Mouse (Mus musculus) CH12.LX (cell line): Measurements from ENCODE around the gene Pik3r1. TPM values are rescaled to one million over a fixed set of nuclear protein-coding genes. Genes with fewer than 3 reads are reported as not detected.

Experiments used
- DNase-seq: peaks from one replicate; pipeline ENCODE4 v3.0.0-alpha.2; 2013; ENCODE audit errors: extremely low read depth
- H3K27ac ChIP-seq: 2 replicates; pipeline ENCODE4 v1.5.1; 2012; ENCODE audit warnings: low read depth, mild to moderate bottlenecking, control low read depth, moderate library complexity; ENCODE audit not compliant: insufficient read depth
- H3K27me3 ChIP-seq: replicated peaks from 2 replicates; pipeline ENCODE3; 2012; ENCODE audit warnings: inconsistent platforms
- H3K36me3 ChIP-seq, 2 experiments: replicated peaks in 1 of 2; 2 replicates each; pipeline versions ENCODE3 to v1.6.1; 2012; ENCODE audit warnings: inconsistent platforms in 1 of 2, low read length in 1 of 2, mild to moderate bottlenecking in 1 of 2, mixed read lengths in 1 of 2, moderate library complexity in 1 of 2; ENCODE audit not compliant: control insufficient read depth in 1 of 2, insufficient read depth in 1 of 2
- H3K4me1 ChIP-seq, 2 experiments: 2 replicates each; pipeline ENCODE4 v1.6.1; 2012; ENCODE audit warnings: inconsistent platforms in 1 of 2, moderate library complexity in 1 of 2; ENCODE audit not compliant: insufficient read depth in 2 of 2, control insufficient read depth in 1 of 2
- H3K4me2 ChIP-seq: 2 replicates; pipeline ENCODE4 v1.6.1; 2012; ENCODE audit warnings: low read depth, mild to moderate bottlenecking, control low read depth; ENCODE audit not compliant: poor library complexity, insufficient read depth, severe bottlenecking
- H3K4me3 ChIP-seq, 3 experiments: fragments of 150-350 bp in 1 of 3; sonication (generic) in 1 of 3; replicated peaks in 1 of 3; 2 replicates each; pipeline versions ENCODE3 to v1.5.1; 2011 to 2012; ENCODE audit warnings: low read depth in 2 of 3, low read length in 2 of 3, mild to moderate bottlenecking in 2 of 3, moderate library complexity in 2 of 3, control low read depth in 1 of 3, improper control_type of control experiment in 1 of 3, inconsistent platforms in 1 of 3, mixed read lengths in 1 of 3; ENCODE audit not compliant: poor library complexity in 1 of 3
- H3K79me2 ChIP-seq: replicated peaks from 2 replicates; pipeline ENCODE4 v1.6.1; 2012; ENCODE audit warnings: mild to moderate bottlenecking, moderate library complexity; ENCODE audit not compliant: control insufficient read depth, poor library complexity, insufficient read depth, severe bottlenecking; ENCODE audit errors: extremely low read depth
- H3K9ac ChIP-seq: 2 replicates; pipeline ENCODE4 v1.6.1; 2012; ENCODE audit warnings: low read depth, mild to moderate bottlenecking, control low read depth, moderate library complexity; ENCODE audit not compliant: insufficient read depth
- H3K9me3 ChIP-seq: replicated peaks from 2 replicates; pipeline ENCODE3; 2012; ENCODE audit warnings: low read length, inconsistent platforms, mixed read lengths
- CHD2 ChIP-seq: IDR thresholded peaks from 2 replicates; pipeline ENCODE4 v1.6.1; 2011; ENCODE audit warnings: low read length, improper control_type of control experiment
- CTCF ChIP-seq, 2 experiments: IDR thresholded peaks in 1 of 2; conservative IDR thresholded peaks in 1 of 2; 2 replicates each; pipeline ENCODE4 v1.5.1; 2011 to 2012; ENCODE audit warnings: low read depth in 2 of 2, low read length in 2 of 2, improper control_type of control experiment in 1 of 2, inconsistent platforms in 1 of 2, mild to moderate bottlenecking in 1 of 2, moderate library complexity in 1 of 2
- E2F4 ChIP-seq: IDR thresholded peaks from 2 replicates; pipeline ENCODE4 v1.6.1; 2011; ENCODE audit warnings: low read depth, low read length, improper control_type of control experiment; ENCODE audit not compliant: insufficient replicate concordance
- ELF1 ChIP-seq: IDR thresholded peaks from 2 replicates; pipeline ENCODE4 v1.6.1; 2014; ENCODE audit warnings: low read depth, mild to moderate bottlenecking, inconsistent platforms, low read length, improper control_type of control experiment
- EP300 ChIP-seq: IDR thresholded peaks from 2 replicates; pipeline ENCODE4 v1.6.1; 2011; ENCODE audit warnings: low read length, improper control_type of control experiment
- ETS1 ChIP-seq: conservative IDR thresholded peaks from 2 replicates; pipeline ENCODE4 v1.6.1; 2012; ENCODE audit warnings: low read depth, mild to moderate bottlenecking, inconsistent platforms, low read length, improper control_type of control experiment, moderate library complexity
- IRF4 ChIP-seq: IDR thresholded peaks from 2 replicates; pipeline ENCODE4 v1.6.1; 2014; ENCODE audit warnings: low read depth, mild to moderate bottlenecking, inconsistent platforms, low read length, improper control_type of control experiment
- JUN ChIP-seq: IDR thresholded peaks from 2 replicates; pipeline ENCODE4 v1.6.1; 2011; ENCODE audit warnings: low read depth, mild to moderate bottlenecking, low read length, improper control_type of control experiment, moderate library complexity; ENCODE audit not compliant: insufficient read depth
- JUND ChIP-seq: conservative IDR thresholded peaks from 2 replicates; pipeline ENCODE4 v1.6.1; 2011; ENCODE audit warnings: low read depth, low read length, improper control_type of control experiment
- KAT2A ChIP-seq: IDR thresholded peaks from 2 replicates; pipeline ENCODE4 v1.6.1; 2012; ENCODE audit warnings: low read length, improper control_type of control experiment, inconsistent platforms; ENCODE audit not compliant: insufficient replicate concordance
- MAFK ChIP-seq: IDR thresholded peaks from 2 replicates; pipeline ENCODE4 v1.6.1; 2011; ENCODE audit warnings: low read length, improper control_type of control experiment; ENCODE audit not compliant: insufficient replicate concordance
- MAZ ChIP-seq: IDR thresholded peaks from 2 replicates; pipeline ENCODE4 v1.6.1; 2012; ENCODE audit warnings: low read depth, mild to moderate bottlenecking, inconsistent platforms, low read length, improper control_type of control experiment, moderate library complexity
- MEF2A ChIP-seq: IDR thresholded peaks from 2 replicates; pipeline ENCODE4 v1.6.1; 2014; ENCODE audit warnings: low read depth, mild to moderate bottlenecking, inconsistent platforms, low read length, improper control_type of control experiment, borderline replicate concordance
- NRF1 ChIP-seq: IDR thresholded peaks from 2 replicates; pipeline ENCODE4 v1.6.1; 2014; ENCODE audit warnings: low read depth, mild to moderate bottlenecking, inconsistent platforms, low read length, improper control_type of control experiment, moderate library complexity
- POLR2A ChIP-seq: IDR thresholded peaks from 2 replicates; pipeline ENCODE4 v1.6.1; 2011; ENCODE audit warnings: low read depth, mild to moderate bottlenecking, improper control_type of control experiment, low read length
- POLR2AphosphoS2 ChIP-seq: IDR thresholded peaks from 2 replicates; pipeline ENCODE4 v1.6.1; 2011; ENCODE audit warnings: low read depth, low read length, improper control_type of control experiment
- RAD21 ChIP-seq: IDR thresholded peaks from 2 replicates; pipeline ENCODE4 v1.6.1; 2011; ENCODE audit warnings: low read depth, mild to moderate bottlenecking, low read length, improper control_type of control experiment, moderate library complexity
- RCOR1 ChIP-seq: conservative IDR thresholded peaks from 2 replicates; pipeline ENCODE4 v1.6.1; 2012; ENCODE audit warnings: low read depth, mild to moderate bottlenecking, inconsistent platforms, low read length, improper control_type of control experiment
- SIN3A ChIP-seq: IDR thresholded peaks from 2 replicates; pipeline ENCODE4 v1.6.1; 2012; ENCODE audit warnings: low read length, improper control_type of control experiment, inconsistent platforms
- SMC3 ChIP-seq: IDR thresholded peaks from 2 replicates; pipeline ENCODE4 v1.6.1; 2011; ENCODE audit warnings: low read depth, low read length, improper control_type of control experiment
- TCF12 ChIP-seq: IDR thresholded peaks from 2 replicates; pipeline ENCODE4 v1.6.1; 2014; ENCODE audit warnings: low read depth, mild to moderate bottlenecking, inconsistent platforms, low read length, improper control_type of control experiment
- UBTF ChIP-seq: IDR thresholded peaks from 2 replicates; pipeline ENCODE4 v1.6.1; 2012; ENCODE audit warnings: low read depth, mild to moderate bottlenecking, inconsistent platforms, low read length, improper control_type of control experiment, moderate library complexity
- ZC3H11A ChIP-seq: IDR thresholded peaks from 2 replicates; pipeline ENCODE4 v1.6.1; 2012; ENCODE audit warnings: low read depth, mild to moderate bottlenecking, inconsistent platforms, low read length, improper control_type of control experiment
- ZMIZ1 ChIP-seq: IDR thresholded peaks from 2 replicates; pipeline ENCODE4 v1.6.1; 2012; ENCODE audit warnings: low read depth, mild to moderate bottlenecking, inconsistent platforms, low read length, improper control_type of control experiment
- ZNF384 ChIP-seq: IDR thresholded peaks from 2 replicates; pipeline ENCODE4 v1.6.1; 2012; ENCODE audit warnings: low read depth, low read length, improper control_type of control experiment, inconsistent platforms
- dilution Hi-C: fragments of 300-500 bp; cut with MboI; formaldehyde crosslinking; loops from 2 replicates; pipeline ENCODE4 v1.14.3; 2020; ENCODE audit warnings: low sequenced_read_pairs; ENCODE audit not compliant: extremely low pct_unique_long_range_greater_than_20kb, extremely low pct_ligation_motif_present
- in situ Hi-C: fragments of 300-500 bp; cut with MboI; formaldehyde crosslinking; loops from 3 replicates; pipeline ENCODE4 v1.14.3; 2019; ENCODE audit warnings: low sequenced_read_pairs, low pct_ligation_motif_present, low pct_unique_long_range_greater_than_20kb, mixed read lengths
- polyA plus RNA-seq: library from polyadenylated mRNA; unstranded; fragments of >175 nt; gene quantifications from 2 replicates; pipeline ENCODE4 v1.2.1, GENCODE M21; 2012; ENCODE audit warnings: low read depth; ENCODE audit not compliant: insufficient read length
- total RNA-seq, 2 experiments: library from RNA; depleted of rRNA; stranded (reverse); fragments of 300-350 nt in 1 of 2; fragments of >200 nt in 1 of 2; gene quantifications; 2 replicates each; pipeline ENCODE4 v1.2.3; 2012 to 2014

The Pik3r1 gene
- total and polyA plus RNA-seq, 3 experiments = 17.5 to 21.0 (median 19.3) TPM

DNA sequence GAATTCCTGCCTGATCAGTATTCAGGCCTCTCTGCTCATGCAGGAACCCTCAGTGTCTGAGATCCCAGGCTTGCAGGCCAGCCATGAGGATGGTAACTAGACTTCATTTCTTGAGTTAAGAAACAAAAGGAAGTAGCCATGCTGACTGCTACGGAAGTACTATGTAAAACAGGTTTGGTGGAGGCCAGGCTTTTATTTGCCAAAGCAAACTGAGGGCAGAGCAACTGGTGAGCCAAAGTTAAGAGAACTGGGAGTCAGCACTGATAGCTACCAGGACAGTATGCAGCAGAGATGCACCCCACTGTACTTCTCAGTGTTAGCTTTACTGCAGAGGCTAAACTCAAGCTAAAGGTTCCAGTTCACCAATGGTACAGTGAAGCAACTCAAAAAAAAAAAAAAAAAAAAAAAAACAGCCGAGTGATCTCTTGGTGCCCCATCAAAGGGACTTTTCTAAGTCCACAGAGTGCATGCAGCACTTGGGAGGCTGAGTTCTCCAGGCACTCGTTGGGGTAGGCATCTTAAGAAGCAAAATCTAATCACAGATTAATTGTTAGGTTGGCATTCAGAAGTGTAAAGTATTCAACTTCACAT lies 8.6 kb downstream of the Pik3r1 start:
- H3K9ac ChIP-seq = 0 out of 2 replicates have a peak overlapping the region, but pooled peaks have one; percentile 28
- DNase-seq = no peak
- no peaks in the 10 kb centered on the region for H3K27me3 ChIP-seq
- H3K36me3 ChIP-seq = peaks cover 10 to 47% of the 10 kb centered on the region in 2 experiments
- no peak for TF ChIP-seq ZC3H11A
- 0 out of 2 replicates have a peak, but pooled peaks have one; percentile 11 for TF ChIP-seq TCF12
- TF ChIP-seq KAT2A = no peak
- TF ChIP-seq ETS1 = no peak
- TF ChIP-seq ELF1 = peak; percentile 28; the same call in 1 of the 2 replicates
- TF ChIP-seq EP300 = peak; percentile 16; the same call in 1 of the 2 replicates
- no peak for TF ChIP-seq POLR2AphosphoS2
- no peak for TF ChIP-seq CTCF (conservative IDR thresholded peaks at IDR 0.05 in 1 of 2, IDR thresholded peaks at IDR 0.05 in 1 of 2; ENCODE audit: low read depth in 2 of 2, low read length in 2 of 2)
- TF ChIP-seq SIN3A = no peak
- TF ChIP-seq CHD2 = no peak
- TF ChIP-seq ZNF384 = peak; percentile 90
- no peak for TF ChIP-seq RAD21
- no peak for TF ChIP-seq IRF4
- TF ChIP-seq MAFK = no peak
- no peak for TF ChIP-seq NRF1
- no peak for TF ChIP-seq ZMIZ1
- H3K4me1 ChIP-seq = peaks cover 17 to 73% of the 10 kb centered on the region in 2 experiments
- dilution Hi-C loops = no loop called here
- H3K4me3 ChIP-seq = no peak overlapping the region
- no peak overlapping the region for H3K27ac ChIP-seq
- H3K79me2 ChIP-seq = peaks cover 17% of the 10 kb centered on the region
- no peaks in the 10 kb centered on the region for H3K9me3 ChIP-seq
- H3K4me2 ChIP-seq = peak overlapping the region; percentile 12
- in situ Hi-C loops = no loop called here

DNA sequence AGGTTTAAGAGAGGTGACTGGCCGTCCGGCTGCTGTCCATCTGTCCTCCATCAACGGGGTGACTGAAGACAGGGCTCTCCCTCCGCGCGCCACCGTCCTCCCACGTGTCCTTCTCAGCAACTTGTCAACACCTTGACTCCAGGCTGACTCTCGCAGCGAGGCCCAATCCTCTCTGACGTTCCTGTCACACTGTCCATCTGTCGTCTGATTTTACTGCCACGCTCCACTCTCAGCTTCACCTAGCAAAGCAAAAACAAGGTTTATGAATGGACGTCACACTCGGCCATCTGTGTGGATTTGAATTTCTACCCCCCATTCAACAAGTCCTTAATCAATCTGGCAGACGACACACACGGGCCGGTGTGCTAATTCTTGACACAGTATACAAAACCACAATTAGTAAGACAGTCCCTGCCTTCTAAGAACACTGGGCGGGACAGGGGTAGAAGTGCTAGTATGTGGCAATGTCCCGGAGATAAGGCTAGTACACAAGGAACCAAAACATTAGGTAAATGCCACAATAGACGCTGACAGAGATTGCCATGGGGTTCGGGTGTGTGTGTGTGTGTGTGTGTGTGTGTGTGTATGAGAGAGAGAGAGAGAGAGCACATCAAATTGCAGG lies 10.1 kb downstream of the Pik3r1 start:
- no peak for TF ChIP-seq UBTF
- TF ChIP-seq POLR2AphosphoS2 = no peak
- no peak for TF ChIP-seq JUN
- no peak for TF ChIP-seq MEF2A
- no peak for TF ChIP-seq POLR2A
- TF ChIP-seq MAFK = no peak
- TF ChIP-seq KAT2A = no peak
- no peak for TF ChIP-seq ZNF384
- no peak for TF ChIP-seq SMC3
- TF ChIP-seq RAD21 = no peak
- TF ChIP-seq MAZ = no peak
- no peak for TF ChIP-seq TCF12
- TF ChIP-seq JUND = no peak
- no peak for TF ChIP-seq E2F4
- no peak for TF ChIP-seq RCOR1
- TF ChIP-seq SIN3A = no peak
- TF ChIP-seq, all 38 proteins: peak for 0
- DNase-seq = no peak
- no peaks in the 10 kb centered on the region for H3K9me3 ChIP-seq
- H3K4me1 ChIP-seq = peaks cover 17 to 68% of the 10 kb centered on the region in 2 experiments
- in situ Hi-C loops (no loop called here), dilution Hi-C loops (no loop called here)
- H3K36me3 ChIP-seq = peaks cover 15 to 50% of the 10 kb centered on the region in 2 experiments
- no peak overlapping the region for H3K4me3 ChIP-seq
- H3K79me2 ChIP-seq = peaks cover 13% of the 10 kb centered on the region
- H3K27ac ChIP-seq = no peak overlapping the region
- no peaks in the 10 kb centered on the region for H3K27me3 ChIP-seq
- H3K9ac ChIP-seq = no peak overlapping the region
- H3K4me2 ChIP-seq = no peak overlapping the region
